Mouse (Mus musculus) ovary, postnatal 10 days (tissue): ENCODE measurements around the gene Atrnl1.
"Not testable (repeated sequence)": the region's sequence is repeated elsewhere in the genome, so short reads cannot be mapped to it uniquely, and the experiment has no call there.

Source experiments
- DNase-seq: peaks from one replicate; pipeline ENCODE4 v3.0.0; 2022; ENCODE audit warnings: low spot score

Atrnl1 gene

DNA sequence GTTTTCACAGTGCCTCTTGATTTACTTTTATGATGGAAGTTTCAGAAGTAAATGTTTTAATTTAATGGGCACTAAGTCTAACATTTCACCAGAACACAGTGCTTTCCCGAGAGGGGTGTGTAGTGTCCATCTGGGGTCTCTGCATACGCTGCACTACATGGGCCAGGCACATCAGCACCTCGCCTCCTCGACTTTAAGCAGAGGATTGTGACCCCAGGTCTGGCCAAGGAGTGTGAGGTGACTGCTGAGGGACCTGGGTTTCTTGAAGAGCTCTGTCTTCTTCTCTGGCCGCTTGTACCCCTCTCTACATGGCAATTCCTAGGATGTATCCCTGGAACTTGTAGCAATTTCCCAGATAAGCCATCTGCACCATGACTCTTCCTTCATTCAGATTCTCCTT, 422.4 kb downstream of the Atrnl1 start:
- DNase-seq = no peak

DNA sequence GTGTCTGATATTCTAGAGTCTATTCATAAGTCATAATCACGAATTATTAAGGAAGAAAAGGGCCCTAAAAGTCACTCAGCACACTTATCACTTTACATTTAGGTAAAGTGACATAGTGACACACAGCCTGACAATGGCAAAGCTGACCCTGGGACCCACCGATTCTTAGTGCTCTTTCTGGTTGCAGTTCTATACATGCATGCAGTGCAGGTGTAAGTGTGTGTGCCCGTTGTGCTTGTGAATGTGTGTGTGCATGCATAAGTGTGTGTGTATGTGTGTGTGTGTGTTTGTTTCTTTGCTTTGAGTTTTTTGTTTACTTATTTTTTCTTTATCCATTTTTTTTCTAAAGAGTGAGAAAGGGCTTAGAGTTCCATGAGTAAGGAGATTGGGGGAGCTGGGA, 425.3 kb downstream of the Atrnl1 start:
- no peak for DNase-seq

DNA sequence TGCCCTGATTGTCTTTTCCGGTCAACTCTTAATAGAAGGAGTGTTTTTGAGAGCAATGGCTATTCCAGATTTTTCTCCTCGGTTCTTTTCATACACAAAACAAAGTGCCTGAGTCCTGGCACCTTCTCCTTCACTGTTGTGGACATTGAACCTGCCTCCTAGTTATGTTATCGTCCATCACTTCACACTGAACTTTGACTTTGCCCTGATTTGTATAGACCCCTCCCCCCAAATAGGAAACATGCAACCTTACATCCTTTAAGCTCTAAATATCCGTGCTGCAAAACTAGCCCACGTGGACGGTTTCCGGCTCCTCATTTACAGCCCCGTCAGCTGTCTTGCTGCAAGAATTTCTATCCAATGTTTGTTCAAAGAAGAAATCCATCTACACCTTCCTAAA, 432.3 kb downstream of the Atrnl1 start:
- DNase-seq = no peak

DNA sequence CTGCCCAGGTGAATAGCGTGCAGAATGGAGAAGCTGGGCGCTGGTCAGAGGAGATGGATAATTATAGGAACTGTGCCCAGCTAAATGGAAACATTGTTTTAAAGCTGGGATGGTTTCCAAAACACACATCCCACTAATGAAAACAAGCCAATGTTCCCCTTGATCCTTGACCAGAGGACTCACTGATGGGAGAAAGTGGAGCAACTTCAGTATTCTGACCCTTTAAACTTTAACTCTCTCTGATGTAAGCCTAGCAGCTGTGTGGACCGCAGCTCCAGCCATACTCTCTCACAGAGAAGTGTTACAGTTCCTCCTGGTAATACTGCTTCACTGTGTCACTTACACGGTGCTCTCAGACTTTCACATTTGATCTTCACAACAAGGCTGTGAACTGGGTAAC, 432.7 kb downstream of the Atrnl1 start:
- DNase-seq = no peak

DNA sequence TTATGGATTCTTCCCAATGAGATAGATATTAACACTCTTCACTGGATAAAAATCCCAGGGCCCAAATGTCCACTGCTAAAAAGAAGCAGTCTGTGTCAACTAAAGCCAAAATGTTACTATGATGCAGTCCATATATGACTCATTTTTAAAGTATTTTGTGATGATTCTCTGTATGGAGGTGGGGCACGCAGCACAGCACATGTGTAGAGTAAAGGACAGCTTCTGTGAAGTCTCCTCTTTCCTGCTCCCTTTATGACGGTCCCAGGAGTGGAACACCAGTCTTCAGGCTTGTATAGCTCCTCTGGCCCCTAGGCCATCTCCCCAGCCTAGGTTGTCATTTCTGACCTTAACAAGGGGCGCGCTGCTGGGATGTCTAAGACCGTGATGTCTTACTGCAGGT, 434.0 kb downstream of the Atrnl1 start:
- no peak for DNase-seq

DNA sequence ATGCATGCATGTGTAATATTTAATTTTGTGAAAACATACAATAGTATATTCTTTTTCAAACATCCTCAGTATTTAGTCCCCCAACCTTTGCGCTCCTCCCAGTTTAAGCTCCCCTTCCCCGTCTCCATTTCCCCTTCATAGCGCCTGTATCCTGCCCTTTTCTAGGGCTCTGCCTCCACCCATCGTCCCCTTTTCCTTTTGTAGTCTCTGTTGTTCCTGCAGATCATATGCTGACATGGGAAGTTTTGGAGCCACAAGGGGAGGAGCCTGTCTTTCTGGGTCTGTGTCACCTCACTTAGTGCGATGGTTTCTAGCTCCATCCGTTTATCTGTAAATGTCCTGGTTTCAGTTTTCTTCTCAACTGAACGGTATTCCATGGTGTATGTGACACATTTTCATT, 435.8 kb downstream of the Atrnl1 start:
- DNase-seq = no peak

DNA sequence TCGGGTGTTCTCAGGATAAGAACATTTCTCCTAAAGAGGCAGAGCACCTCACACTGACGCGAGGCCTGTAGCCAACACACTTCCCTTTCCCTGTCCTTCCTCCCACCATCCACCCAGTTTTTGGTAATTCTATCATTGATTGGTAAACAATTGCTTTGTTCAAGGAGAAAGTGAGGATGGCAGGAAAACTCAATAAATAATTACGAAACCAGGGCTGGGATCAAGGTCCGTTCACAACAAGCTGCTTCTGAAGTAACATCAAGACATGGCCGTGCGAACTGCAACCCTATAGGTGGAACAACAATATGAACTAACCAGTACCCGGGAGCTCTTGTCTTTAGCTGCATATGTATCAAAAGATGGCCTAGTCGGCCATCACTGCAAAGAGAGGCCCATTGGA, 439.6 kb downstream of the Atrnl1 start:
- not testable (repeated sequence) for DNase-seq

DNA sequence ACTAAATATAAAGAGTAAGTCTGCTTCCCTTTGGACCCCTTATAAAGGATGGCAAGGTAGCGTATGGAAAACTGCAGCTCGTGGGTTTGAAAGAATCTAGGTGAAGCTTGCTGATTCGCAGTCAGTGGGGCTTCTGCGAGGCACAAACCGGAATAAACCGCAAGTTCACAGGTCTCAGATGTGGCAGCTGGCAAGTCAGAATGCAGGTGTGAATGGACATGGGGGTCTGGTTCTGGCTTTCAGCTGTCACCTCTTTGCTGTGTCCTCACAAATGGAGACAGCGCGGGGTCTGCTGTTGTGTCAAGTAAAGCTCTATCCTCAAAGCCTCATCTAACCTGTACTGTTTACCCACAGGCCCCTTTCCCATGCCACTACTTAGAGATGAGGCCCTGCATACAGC, 440.2 kb downstream of the Atrnl1 start:
- no peak for DNase-seq

DNA sequence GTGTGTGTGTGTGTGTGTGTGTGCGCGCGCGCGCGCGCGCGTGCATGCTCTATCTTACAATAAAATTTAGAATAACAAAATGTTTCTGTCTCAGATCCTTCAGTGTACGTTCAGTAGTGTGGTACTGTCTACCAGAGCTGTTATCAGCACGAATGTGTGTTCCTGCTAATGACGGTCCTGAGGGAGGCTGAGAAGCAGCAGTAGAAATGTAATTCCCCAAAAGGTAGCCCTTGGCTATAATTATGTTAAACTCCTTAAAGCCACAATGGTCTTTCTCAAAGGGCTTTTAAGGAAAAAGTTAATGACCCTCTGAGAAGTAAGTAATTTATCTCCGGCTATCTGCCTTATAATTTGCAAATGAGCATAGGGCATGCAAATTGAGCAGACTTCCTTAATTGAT, 441.1 kb downstream of the Atrnl1 start:
- no peak for DNase-seq

DNA sequence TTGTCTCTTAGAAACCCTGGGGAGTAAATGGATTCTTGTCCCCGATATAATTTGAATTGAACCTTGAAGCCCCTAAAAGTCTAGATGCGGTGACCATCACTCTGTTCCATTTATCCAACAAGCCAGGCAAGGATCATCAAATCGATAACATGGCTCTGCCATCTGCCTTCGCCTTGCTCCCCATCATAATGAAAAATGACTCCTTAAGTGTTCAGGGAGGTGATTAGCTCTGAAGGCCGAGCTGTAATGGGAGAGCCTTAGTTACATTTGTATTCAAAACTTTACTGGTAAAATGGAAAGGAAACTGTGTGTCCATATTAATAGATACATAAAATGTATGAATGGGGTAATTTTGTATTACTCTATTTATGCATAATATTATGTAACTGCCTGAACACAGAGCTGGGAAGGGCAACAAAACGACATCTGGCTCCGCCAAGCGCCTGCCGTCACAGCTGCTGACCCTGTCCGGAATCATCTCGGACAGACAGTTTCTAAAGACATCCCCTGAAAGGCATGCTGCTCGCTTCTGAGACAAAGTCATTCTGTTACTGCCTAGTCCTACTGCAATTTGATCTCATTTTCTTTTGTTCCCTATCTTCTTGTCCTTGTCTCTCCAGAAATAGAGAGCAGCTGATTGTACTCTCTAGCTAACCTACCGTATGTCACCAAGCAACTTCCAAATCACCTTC, 441.8 kb downstream of the Atrnl1 start:
- no peak for DNase-seq

DNA sequence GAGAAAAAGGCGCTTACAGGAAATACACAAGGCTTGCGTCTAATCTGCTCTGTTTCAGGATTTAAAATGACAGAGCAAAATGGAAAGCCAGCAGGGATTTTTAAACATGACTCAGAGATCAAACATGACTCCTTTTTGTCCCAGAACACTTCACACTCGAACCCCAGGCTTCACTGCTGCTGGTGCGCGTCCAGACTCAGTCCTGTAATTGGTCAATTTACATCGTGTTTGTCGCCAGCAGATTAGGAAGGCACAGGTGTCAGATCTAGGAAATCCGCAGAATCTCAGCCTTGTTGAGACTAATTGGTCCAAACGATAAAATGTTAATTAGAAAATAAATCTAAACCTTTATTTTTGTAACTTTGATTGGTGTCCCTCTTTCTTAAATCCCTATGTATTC, 448.9 kb downstream of the Atrnl1 start:
- DNase-seq = no peak

DNA sequence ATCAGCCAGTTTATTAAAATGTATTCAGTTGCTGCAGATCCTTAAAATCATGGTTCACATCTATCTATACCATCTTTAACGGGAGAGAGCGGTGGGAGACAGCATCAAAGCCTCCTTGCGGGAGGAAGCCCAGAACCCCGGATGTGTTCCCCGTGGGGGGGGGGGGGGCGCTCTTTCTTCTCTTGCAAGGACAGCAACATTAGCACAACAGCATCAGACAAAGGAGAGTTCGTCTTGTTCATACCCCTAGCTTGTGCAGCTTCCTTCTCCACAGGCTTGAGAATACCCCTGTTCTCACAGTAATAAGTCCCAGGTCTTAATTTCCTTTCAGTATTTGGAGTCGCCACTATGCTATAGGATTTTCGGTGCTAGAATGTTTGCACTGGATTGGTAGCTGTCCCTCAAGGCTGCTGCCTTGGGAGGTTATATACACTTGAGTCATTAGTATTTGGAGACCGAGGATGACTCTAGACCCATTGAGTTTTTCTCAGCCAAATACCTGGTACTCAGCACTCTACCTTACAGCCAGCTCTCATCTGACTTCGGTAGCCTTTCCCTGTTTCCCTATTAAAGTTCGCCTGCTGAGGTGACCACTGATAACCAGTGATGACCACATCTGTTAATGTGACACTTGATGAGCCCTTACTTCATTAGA, 449.5 kb downstream of the Atrnl1 start:
- no peak for DNase-seq

DNA sequence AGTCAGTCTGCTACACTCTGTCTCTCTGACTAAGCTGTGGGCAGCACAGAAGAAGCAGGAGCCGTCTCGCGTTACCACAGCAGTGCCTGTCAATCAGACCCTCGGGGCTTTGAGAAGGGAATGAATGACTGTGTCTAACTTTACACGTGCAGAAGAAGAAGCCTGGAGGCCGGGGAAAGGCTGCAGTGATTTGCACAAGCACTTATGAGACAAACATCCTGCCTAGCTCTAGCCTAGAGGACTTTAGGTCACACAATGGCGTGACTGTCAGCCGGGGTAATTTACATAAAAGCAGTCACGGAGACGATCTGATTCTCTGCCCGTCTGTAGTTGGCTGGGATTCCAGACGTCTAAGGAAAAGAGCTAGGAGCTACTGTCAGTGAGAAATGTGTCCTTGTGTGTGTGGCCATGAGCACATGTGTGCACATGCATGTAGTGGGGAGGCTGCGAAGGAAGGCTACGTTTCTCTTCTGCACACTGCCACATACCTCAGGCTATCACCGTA, 450.1 kb downstream of the Atrnl1 start:
- no peak for DNase-seq

DNA sequence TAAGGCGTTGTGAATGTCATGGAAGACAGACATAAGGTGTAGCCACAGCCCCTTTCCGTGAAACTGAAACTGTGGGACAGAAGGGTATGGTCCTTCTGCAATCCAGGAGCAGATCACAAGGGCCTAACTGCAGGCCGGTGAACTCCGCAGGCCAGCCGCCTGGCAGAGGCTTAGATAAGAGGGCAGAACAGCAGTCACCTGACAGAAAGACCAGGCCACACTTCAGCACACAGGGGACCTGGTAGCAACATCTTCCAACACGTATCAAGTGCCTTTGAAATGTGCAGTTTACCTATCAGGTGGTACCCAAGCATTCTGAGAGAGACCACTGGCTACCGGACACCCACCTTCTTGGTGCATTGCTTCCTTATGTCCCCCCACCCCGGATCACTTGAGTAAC, 451.1 kb downstream of the Atrnl1 start:
- no peak for DNase-seq

DNA sequence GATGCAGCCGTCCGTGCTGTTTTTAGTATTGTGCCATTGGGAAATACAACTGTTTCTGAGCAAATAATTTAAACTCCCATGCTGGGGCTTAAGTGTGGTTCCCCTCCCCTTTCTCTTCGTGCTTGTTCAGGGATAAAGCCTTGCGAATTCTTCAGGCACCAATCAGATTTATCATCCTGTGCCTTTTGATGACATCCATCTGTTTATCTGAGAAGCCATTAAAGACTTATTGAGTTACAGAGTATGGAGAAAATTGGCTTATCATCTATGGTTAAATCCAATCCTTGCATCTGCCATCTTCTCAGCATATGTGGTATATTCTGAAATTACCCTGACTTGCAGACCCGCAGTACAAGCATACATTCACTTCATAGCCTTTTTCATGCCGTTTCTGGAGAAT, 452.7 kb downstream of the Atrnl1 start:
- no peak for DNase-seq

DNA sequence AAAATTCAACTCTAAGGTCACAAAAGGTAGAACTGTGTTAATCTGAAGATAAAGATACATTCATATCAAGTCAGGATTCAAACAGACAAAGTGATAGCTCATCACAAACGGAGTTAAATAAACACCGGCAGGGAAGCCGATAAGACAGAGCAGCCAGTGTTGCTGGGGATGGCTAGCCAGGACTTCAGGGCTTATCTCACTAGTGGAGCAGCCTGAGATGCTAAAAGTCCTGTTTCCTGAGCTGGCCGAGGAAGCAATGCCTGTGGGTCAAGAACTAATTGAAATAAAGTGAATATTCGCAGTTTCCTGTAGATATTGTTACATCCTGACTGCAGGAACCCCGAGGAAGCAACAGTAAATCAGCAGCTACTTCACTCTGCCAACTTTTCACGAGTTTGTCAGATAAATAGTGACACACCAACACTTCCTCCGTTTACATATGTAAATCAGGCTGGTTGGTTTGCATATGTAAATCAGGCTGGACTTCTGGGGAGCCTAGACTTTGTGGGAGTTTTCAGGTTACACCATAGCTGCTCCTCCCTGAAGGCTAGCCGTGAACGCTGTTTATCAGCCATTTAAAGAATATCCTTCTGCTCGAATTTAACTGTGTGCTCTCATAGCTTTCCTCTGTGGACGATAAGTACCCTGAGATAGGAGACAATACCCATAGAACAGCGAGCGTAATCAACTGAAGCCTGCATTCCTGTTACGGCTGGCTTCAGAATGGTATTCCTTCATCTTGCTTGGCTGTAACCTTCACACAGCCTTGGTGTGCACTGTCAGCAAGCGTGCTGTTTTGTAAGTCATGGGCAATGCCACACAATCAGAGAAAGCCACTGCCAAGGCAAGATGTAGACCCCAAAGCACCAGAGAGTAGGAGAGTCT, 453.5 kb downstream of the Atrnl1 start:
- DNase-seq = no peak

DNA sequence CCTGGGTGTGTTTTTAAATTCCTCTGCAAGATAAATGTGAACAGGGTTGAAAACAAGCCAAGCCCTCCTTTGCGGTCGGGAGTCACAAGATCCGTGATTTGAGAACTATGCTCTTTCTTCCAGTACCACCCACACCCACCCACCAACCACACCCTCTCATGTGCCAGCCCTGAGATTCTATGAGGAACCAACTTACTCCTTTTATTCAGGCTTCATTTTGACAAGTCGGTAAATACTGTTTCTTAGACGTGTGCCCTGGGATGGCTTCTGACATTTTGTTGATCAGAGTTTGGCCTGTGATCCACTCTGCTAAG, 454.1 kb downstream of the Atrnl1 start:
- DNase-seq = no peak

DNA sequence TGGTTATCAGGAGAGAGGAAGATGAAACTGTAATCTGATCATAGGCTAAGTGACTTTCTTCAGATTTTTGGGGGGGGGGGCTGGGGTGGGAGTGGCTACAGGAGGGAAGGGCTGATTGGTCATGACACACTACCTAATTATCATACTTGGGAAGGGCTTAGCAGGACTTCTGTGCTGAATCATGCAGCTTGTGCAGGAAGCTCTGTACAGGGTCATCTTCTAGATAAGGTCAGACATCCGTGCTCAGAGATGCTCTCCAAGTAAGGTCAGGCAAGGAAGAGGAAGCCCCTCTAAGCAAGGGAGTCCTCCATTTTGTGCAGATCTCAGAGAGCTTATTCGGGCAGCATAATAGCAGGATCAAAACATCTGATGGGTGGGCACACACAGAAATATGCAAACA, 454.7 kb downstream of the Atrnl1 start:
- no peak for DNase-seq

DNA sequence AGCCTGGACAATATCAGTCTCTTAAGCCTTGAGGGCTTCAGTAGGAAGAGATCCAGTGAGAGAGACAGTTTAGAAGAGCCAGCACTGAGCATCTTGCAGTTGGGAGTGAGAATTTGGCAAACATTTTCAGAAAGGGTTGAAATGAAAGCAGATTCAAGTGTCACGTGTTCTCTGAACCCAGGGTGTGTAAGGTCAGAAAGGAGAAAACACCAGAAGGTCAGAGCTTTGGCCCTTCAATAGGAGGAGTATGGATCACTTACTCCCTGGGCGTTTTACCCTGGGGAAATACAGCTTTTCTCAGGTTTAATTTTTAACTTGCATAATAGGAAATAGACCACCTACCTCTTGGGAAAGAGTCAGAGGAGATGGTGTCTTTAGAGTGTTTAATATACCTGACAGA, 457.3 kb downstream of the Atrnl1 start:
- DNase-seq = no peak

DNA sequence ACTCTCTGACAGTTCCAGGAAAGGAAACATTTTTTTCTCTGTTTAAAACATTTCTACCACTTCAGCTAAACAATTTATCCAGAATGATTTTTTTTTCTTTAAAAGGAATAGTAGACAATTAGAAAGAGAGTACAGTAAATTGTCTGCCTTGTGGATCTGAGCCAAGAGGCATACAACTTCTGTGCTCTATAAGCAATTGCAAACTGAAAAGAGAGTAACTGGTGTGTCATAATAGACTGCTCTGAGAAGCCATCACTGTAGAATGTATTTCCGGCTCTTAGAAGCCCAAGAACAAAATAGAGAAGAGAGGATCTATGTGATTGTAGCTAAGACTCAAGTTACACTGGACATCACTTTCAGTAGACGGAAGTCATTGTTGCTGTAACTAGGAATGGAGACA, 458.1 kb downstream of the Atrnl1 start:
- no peak for DNase-seq

DNA sequence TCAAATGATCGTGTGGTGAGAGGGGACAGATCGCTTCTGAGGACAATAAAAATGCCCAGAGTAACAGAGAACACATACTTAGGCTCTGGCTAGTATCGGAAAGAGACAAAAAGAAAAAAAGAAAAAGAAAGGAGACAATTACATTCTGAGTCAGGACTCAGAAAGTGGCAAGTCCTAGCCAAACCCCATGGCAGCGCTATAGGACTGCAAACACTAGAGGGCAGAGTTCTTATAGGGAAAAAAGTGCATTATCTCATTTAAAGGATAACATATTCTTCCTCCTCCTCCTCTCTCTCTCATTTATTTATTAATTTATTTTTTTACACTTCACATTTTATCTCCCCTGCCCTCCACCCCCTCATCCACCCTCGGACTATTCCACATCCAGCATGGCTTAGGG, 461.6 kb downstream of the Atrnl1 start:
- no peak for DNase-seq

DNA sequence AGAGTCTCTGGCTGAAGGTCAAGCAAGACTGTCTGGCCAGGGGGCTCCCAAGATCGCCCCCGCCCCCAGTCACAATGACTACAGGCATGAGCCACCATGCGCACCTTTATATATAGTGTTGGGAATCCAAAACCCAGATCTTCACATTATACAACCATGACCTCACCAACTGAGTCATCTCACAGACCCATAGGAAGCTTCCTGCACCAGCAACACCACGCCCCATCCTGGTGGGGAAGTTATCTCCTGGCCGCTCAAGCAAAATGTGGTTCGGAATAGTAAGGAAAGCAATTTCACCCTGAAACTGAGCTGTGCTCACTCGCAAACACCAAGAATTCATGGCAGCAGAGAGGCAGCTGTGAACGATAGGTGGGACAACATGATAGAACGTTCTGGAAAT, 462.0 kb downstream of the Atrnl1 start:
- no peak for DNase-seq

DNA sequence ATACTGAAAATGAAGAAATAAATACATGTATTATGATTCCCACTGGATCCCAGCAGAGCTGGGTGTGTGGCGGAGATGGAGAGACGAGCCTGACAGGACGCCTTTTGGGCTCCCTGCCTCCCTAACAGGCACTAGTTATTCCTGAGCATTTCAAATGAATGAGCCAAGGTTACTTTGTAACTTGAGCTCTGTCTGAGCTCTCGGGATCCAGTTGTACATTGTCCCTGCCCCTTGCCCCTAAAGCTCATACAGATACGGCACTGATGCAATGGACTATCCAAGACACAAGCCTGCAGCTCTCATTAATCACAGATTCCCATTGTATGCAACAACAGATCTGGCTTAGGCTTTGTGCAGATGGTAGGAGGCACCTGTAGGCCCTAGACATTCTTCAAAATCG, 464.4 kb downstream of the Atrnl1 start:
- DNase-seq = no peak
